Mouse (Mus musculus): ENCODE measurements around the gene Bri3.

Bri3 gene

GRCm38 (mm10) chr5:144243901-144244487 is at the start of gene Bri3:
Gene Bri3, plus strand, starts transcription at chr5:144244437.
- in situ Hi-C loops (cut with MboI, MseI): no loop called here

- in situ Hi-C loops (cut with MboI, MseI): no loop called here
These were observed 48.7 kb upstream of the Bri3 start for GRCm38 (mm10) chr5:144195567-144195966.

- in situ Hi-C loops (cut with MboI, MseI): no loop called here
These were observed 43.6 kb upstream of the Bri3 start for GRCm38 (mm10) chr5:144200616-144201015.

- in situ Hi-C loops (cut with MboI, MseI): no loop called here
These were observed 41.8 kb upstream of the Bri3 start for GRCm38 (mm10) chr5:144202430-144202829.

- in situ Hi-C loops (cut with MboI, MseI): no loop called here
These were observed 40.8 kb upstream of the Bri3 start for GRCm38 (mm10) chr5:144203398-144203959.

GRCm38 (mm10) chr5:144204303-144204702 is 39.9 kb upstream of the Bri3 start:
- in situ Hi-C loops (cut with MboI, MseI): no loop called here

- in situ Hi-C loops (cut with MboI, MseI): no loop called here
These were observed 39.3 kb upstream of the Bri3 start for GRCm38 (mm10) chr5:144204911-144205310.

GRCm38 (mm10) chr5:144206069-144206468 is 38.2 kb upstream of the Bri3 start:
- in situ Hi-C loops (cut with MboI, MseI): no loop called here

GRCm38 (mm10) chr5:144207478-144207877 is 36.8 kb upstream of the Bri3 start:
- in situ Hi-C loops (cut with MboI, MseI): no loop called here

- in situ Hi-C loops (cut with MboI, MseI): no loop called here
These were observed 29.8 kb upstream of the Bri3 start for GRCm38 (mm10) chr5:144214453-144214852.

GRCm38 (mm10) chr5:144215992-144216391 is 28.2 kb upstream of the Bri3 start:
- in situ Hi-C loops (cut with MboI, MseI): no loop called here

GRCm38 (mm10) chr5:144218061-144218460 is 26.2 kb upstream of the Bri3 start:
- in situ Hi-C loops (cut with MboI, MseI): no loop called here

GRCm38 (mm10) chr5:144219306-144219705 is 24.9 kb upstream of the Bri3 start:
- in situ Hi-C loops (cut with MboI, MseI): no loop called here

- in situ Hi-C loops (cut with MboI, MseI): loop anchor here (5.0 kb wide), 2 partner anchors 37 to 1778 kb away; no protein-coding TSS in a partner anchor
These were observed 24.3 kb upstream of the Bri3 start for GRCm38 (mm10) chr5:144219936-144220335.

- in situ Hi-C loops (cut with MboI, MseI): loop anchor here (5.0 kb wide), 2 partner anchors 36 to 1779 kb away; no protein-coding TSS in a partner anchor
These were observed 22.9 kb upstream of the Bri3 start for GRCm38 (mm10) chr5:144221305-144221704.

- in situ Hi-C loops (cut with MboI, MseI): loop anchor here (5.0 kb wide), 2 partner anchors 34 to 1781 kb away; no protein-coding TSS in a partner anchor
These were observed 21.3 kb upstream of the Bri3 start for GRCm38 (mm10) chr5:144222811-144223502.

GRCm38 (mm10) chr5:144223503-144223862 is 20.8 kb upstream of the Bri3 start, which contains the start of gene Tecpr1:
Gene Tecpr1, minus strand, starts transcription at chr5:144223615.
- in situ Hi-C loops (cut with MboI, MseI): loop anchor here (5.0 kb wide), 2 partner anchors 34 to 1781 kb away; no protein-coding TSS in a partner anchor

GRCm38 (mm10) chr5:144223899-144224816 is 20.1 kb upstream of the Bri3 start:
- in situ Hi-C loops (cut with MboI, MseI): loop anchor here (5.0 kb wide), 2 partner anchors 33 to 1782 kb away; no protein-coding TSS in a partner anchor

GRCm38 (mm10) chr5:144226220-144226619 is 18.0 kb upstream of the Bri3 start:
- in situ Hi-C loops (cut with MboI, MseI): no loop called here

GRCm38 (mm10) chr5:144230216-144230615 is 14.0 kb upstream of the Bri3 start:
- in situ Hi-C loops (cut with MboI, MseI): no loop called here

GRCm38 (mm10) chr5:144231410-144231809 is 12.8 kb upstream of the Bri3 start:
- in situ Hi-C loops (cut with MboI, MseI): no loop called here

GRCm38 (mm10) chr5:144232531-144232930 is 11.7 kb upstream of the Bri3 start:
- in situ Hi-C loops (cut with MboI, MseI): no loop called here
